Mouse (Mus musculus): ENCODE data around the gene Arfip1. TPM values are rescaled to one million over a fixed set of nuclear protein-coding genes. Genes with fewer than 3 reads are reported as not detected.

The Arfip1 gene
- polyA plus RNA-seq, 1 experiment, result 26.6 TPM

DNA sequence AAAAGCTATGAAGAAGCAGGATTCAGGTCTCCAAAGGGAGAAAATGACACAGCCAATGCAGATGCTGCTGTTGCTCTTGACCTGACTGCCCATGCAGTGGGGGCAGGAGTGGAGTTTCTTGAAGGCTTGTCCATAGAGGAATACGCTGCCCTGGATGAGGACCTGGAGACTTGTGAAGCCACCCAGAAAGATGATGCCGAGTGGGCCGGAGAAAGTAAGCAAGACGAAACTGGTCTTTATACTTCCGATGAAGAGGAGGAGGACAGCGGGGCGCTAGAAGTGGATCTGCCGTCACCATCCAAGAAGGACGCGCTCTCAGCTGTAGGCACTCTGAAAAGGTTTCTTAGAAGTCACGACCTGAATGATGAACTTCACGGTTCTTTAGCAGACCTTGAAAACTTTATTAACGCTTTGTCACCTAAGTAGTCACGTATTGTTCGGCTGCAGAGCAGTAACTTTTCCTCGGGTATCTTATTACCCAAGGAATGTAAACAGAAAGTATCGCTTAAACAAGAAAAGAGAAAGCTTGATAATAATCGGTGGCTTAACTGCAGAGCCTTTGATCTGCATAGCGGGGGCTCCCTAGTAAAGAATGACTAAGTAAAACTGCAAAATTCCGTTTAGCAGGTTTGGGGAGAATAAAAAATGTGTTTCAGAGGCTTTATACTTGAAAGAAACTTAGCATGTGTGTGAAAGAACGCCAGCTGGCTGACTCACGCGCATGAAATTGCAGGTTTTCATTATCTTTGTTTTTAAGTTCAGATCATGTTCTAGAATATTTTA is 12.7 kb upstream of the Arfip1 start:
- no peak for TF ChIP-seq GATA1 (IDR thresholded peaks at IDR 0.05; ENCODE audit: low read length)

DNA sequence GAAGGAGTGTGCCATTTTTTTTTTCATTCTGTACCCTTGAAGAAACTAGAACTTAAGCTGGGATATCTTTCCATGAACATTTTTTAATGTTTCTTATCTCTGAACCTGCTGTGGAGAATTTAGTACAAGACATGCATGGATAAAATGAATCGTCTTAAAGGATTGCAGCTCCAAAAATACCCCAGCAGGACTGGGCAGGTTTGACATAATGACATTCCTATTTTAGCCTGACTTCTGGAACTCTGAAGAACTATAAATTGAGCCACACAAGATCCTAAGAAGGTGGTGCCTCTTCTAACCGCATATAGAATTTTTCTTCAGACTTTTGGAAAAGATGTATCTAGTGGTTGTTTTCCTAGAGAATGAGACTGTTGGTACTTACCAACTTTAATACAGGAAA is 10.8 kb upstream of the Arfip1 start, which contains the start of gene Tigd4:
TSS of gene Tigd4 (plus strand) at position 301 of the 400 bp plus-strand sequence.
- no peak for TF ChIP-seq GATA1 (IDR thresholded peaks at IDR 0.05; ENCODE audit: low read length)

DNA sequence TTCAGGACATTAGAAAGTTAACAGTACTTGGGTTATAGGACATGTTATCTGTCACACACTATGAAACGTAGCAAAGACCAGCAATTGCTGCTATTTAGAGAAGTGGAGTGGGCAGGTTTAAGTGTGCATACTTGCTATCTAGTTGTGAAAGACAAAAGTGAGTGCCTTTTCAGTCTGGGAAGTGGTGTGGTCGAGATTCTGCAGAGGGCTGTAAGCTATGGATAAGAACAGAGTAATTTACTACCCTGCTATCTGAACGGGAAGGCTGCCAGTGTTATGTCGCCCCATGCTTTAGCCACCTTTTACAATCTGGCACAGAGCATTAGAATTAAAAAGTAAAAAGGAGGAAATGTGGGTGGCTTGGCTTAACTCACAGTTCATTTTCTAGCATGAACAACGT is 4.3 kb upstream of the Arfip1 start:
- peak; percentile 46 for TF ChIP-seq GATA1 (IDR thresholded peaks at IDR 0.05; ENCODE audit: low read length)

DNA sequence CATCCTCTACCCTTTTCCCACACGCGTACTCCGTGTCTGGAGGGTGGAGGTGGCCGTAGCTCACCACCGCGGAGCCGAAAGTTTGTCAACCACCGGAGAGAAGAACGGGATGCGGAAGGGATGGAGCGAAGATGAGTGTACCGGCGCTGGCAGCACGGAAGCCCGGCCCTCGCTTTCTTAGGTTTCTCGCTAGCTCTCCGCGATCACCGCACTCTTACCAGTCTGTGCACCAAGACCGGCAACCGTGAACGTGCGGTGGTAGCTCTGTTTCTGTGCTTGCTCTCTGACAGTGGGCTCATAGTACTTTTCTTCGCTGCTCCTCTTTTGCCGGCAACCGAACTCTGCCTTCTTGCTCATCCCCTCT is 470 bp upstream of the Arfip1 start:
- TF ChIP-seq GATA1 (IDR thresholded peaks at IDR 0.05; ENCODE audit: low read length), result no peak

DNA sequence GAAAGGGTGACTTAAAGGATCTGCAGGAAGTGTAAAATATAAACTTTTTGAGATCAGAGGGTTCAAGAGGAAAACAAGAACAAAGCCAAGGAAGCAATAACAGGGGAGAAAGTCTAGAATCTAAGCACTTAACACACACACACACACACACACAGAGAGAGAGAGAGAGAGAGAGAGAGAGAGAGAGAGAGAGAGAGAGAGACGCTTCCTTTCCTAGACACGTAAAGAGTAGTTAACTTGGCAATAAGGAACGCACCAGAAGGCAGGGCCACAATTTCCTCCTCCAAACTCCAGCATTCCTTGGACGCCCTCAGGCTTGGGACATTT is 766 bp downstream of the Arfip1 start:
- no peak for TF ChIP-seq GATA1 (IDR thresholded peaks at IDR 0.05; ENCODE audit: low read length)

DNA sequence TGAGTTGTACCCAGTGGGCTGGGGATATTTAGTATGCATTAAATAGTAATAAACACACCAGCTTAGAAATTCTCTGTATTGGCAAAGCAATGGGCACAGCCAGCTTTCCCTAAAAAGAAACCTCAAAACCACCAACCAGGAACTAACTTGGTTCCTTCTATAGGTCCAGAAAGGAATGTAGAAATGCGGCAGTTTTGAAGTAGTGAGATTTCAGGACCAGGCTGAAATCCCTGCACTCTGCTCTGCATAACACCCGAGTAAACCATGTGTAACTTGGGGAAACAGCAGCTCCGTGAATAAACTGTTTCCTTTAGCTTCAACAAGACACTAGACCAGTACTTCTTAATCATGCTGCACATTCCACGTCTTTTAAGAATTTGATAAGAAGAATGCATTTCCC is 1.7 kb downstream of the Arfip1 start:
- no peak for TF ChIP-seq GATA1 (IDR thresholded peaks at IDR 0.05; ENCODE audit: low read length)

DNA sequence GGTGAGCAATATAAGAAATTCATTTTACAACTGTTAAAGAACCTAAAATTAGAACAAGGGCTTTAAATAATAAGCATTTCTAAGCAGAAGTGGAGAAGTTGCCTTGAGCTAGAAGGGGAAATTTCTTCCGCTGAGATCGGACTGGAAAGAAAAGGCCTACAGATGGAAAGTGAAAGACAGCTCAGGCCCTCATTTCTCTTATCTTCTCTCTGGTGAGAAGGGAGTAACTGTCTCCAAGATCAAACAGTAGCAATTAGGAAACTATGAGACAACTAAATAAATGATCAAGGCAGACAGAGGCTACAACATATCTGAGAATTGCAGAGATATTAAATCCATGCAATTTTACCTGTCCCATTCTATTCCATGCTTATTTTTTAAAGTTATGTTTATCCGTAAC is 11.9 kb downstream of the Arfip1 start:
- no peak for TF ChIP-seq GATA1 (IDR thresholded peaks at IDR 0.05; ENCODE audit: low read length)

DNA sequence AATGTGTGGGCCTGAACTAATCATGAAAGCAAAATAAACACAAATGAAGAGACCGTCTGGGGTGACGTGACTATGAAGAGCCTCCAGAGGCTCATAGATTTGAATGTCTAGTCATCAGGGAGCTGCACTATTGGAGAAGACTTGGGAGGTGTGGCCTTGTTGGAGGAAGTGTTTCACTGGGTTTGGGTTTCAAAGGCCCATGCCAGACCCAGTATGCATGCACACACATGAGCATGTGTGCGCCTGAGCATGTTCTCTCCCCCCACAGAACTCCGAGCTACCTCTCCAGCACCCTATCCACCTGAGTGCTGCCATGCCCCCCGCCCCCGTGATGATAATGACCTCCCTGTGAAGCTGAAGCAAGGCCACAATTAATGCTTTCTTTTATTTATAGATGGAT is 12.8 kb downstream of the Arfip1 start:
- no peak for TF ChIP-seq GATA1 (IDR thresholded peaks at IDR 0.05; ENCODE audit: low read length)

DNA sequence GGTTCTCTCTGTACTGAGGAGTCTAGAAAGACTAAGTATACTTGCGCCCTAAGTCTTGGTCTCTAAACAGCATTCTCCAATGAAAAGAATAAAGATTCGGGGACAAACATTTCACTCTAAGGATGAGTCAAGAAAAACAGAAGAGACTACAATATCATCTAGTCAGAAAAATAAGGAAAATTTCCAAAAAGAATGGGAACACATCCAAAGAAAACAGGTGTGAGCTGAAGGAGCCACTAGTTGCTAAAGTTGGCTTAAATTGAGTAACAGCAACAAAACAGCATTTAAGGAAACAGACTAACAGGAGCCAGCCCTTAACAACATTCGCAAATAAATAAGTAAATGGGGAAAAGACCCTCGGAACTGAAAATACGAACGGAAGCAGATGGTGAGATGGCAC is 13.9 kb downstream of the Arfip1 start:
- TF ChIP-seq GATA1 (IDR thresholded peaks at IDR 0.05; ENCODE audit: low read length), result no peak

DNA sequence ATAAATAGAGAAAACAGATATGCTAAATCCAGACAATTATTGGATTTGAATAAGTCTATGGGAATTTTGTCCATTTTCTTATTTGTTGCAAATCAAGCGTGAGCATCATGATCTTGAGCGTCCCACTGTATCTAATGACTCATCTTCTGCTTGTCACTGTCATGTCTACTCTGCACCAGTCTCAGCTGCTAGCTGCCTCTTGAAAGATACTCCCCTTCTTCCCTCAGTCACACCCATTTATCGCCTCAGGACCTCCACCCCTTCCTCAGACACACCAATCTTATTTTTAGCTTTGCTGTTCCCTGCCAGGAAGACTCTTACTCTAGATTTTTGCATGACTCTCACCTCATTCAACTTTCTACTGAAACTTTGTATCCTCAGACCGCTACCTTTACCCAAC is 19.0 kb downstream of the Arfip1 start:
- TF ChIP-seq GATA1 (IDR thresholded peaks at IDR 0.05; ENCODE audit: low read length), result no peak

DNA sequence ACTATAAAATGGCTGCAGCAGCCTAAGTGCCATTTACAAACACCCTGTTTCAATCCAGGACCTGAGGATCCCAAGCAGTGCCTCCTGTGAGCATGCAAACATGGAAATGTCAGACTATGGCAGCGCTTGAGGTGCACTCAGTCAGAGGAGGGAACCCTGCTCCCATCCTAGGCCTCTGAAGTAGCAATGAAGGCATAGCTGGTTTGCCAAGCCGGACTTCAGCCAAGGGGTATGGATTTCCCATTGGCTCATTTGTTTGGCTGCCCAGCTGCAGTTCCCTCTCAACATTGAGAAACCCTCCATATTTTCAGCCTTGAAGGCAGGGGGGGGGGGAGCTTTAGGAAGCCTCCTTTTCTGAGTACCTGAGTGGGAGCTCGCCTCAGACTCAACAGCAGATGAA is 24.1 kb downstream of the Arfip1 start:
- TF ChIP-seq GATA1 (IDR thresholded peaks at IDR 0.05; ENCODE audit: low read length), result no peak

DNA sequence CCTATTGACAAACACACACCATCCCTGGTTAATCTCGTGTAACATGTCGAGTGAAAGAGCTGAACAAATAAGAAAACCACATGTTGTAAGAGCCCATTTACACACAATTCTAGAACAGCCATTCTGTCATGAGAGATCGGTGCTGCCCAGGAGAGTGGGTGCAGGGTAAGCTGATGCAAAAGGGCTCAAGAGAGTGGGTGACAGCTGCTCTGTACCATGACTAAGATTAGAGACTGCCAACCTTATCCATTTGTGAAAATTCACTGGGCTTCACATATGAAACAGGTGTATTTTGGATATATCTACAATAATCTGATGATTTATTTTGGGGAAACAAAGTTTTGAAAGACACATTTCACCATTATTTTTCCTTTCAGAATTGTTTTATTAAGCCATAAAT is 26.6 kb downstream of the Arfip1 start:
- no peak for TF ChIP-seq GATA1 (IDR thresholded peaks at IDR 0.05; ENCODE audit: low read length)

DNA sequence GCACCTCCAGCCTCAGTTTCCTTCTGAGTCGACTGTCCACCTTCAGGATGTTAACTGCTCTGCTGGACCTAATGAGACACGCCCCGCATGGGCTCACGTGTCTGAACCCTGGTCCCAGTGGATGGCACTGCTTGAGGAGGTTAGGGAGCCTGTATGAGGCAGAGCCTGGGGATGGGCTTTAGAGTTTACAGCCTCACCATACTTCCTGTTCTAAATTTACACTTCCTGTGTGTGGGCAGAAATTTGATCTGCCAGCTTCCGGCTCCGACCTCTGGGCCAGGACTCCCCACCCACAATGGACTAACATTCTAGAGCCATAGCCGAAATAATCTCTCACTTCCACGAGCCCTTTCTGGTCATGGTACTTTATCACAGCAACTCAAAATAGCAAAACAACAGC is 35.2 kb downstream of the Arfip1 start:
- no peak for TF ChIP-seq GATA1 (IDR thresholded peaks at IDR 0.05; ENCODE audit: low read length)

DNA sequence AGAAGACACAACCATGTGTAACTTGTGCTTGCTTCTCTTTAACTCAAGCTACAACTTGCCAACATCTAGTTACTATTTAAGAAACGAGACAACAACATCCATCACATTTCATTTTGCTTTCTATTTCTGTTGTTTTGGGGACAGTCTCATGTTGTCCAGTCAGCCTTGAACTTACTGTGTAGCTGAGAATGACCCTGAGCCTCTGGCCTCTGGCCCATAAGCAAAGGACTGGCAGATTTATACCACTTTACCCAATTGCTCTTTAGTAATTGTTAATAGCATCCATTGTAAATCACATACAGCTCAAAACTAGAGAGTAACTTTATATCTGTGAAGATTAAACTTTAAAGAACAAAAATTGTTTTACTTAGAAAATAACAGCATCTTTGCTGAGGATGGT is 40.5 kb downstream of the Arfip1 start:
- TF ChIP-seq GATA1 (IDR thresholded peaks at IDR 0.05; ENCODE audit: low read length), result no peak

DNA sequence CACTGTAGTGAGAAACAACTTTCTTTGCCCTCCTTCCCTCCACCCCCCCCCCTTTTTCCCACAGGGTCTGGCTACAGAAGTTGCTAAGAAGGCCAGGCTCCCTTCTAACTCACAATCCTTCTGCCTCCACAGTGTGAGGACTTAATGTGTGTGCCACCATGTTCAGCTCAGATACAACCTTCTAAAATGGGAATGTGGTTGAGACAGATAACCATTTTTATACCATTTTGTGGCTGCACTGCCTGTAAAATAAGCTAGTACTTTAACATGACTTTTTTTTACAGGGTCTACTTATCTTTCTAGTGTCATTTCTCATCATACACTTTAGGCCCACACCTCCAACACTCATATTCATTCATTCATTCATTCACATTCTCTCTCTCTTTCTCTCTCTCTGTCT is 41.8 kb downstream of the Arfip1 start:
- TF ChIP-seq GATA1 (IDR thresholded peaks at IDR 0.05; ENCODE audit: low read length), result peak; percentile 20

DNA sequence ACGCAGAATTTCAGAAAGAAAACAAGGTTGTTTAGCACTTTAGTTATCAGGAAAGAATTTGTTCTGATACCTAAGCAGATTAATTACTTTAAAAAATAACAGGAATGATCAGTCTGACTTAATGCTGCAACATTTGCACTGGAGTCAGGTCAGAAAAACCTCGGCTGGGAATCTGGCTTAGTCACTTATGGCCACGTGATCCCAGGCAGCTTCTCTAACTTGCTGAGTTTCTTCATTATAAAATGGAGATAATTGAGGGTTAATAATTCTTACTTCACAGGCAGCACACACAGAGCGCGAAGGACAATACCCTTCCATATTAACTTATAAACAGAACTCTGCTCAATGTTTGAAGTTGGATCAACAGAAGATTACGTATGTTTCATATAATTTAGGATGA is 45.4 kb downstream of the Arfip1 start:
- no peak for TF ChIP-seq GATA1 (IDR thresholded peaks at IDR 0.05; ENCODE audit: low read length)

DNA sequence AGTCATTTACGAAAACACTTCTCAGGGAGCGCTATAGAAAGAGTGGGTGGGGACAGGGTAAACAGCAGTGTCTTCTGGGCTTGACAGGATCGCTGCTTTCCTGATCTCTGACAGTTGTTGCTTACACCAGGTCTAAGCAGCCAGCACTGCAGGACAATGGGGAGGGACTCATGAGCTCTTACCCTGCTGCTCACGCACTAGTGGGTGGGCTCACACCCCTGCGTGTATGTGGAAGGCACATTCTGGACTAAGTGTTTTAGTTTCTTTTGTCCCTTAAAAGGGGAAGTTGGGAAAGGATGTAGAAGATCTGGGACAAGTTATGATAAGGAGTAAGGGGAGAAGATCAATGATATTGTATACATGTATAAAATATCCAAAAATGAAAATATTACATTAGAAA is 49.2 kb downstream of the Arfip1 start:
- TF ChIP-seq GATA1 (IDR thresholded peaks at IDR 0.05; ENCODE audit: low read length), result no peak

DNA sequence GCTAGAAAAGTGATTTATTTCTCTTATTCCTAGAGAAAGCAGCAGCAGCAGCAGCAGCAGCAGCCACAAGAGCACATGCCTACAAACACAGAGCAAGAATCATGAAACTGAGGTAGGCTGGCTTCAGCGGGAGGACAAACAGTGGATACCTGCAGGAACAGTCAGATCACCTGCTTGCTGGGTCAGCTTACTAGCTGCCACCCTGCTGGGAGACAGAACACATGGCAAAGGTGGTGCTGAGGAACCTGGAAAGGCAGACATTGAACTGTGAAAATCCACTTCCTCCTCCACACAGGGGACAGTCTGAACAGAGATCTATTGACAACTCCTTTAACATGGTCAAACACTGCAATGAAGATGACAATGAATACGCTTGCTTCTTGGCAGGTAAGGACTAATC is 53.4 kb downstream of the Arfip1 start:
- TF ChIP-seq GATA1 (IDR thresholded peaks at IDR 0.05; ENCODE audit: low read length), result no peak
